Mouse (Mus musculus) skeletal muscle tissue, adult 2 months (tissue): ENCODE measurements around the gene Sgk2.

Experiments used
- DNase-seq: peaks from one replicate; pipeline ENCODE4 v3.0.0-alpha.2; 2012; ENCODE audit warnings: low read depth, low spot score

Gene Sgk2

DNA sequence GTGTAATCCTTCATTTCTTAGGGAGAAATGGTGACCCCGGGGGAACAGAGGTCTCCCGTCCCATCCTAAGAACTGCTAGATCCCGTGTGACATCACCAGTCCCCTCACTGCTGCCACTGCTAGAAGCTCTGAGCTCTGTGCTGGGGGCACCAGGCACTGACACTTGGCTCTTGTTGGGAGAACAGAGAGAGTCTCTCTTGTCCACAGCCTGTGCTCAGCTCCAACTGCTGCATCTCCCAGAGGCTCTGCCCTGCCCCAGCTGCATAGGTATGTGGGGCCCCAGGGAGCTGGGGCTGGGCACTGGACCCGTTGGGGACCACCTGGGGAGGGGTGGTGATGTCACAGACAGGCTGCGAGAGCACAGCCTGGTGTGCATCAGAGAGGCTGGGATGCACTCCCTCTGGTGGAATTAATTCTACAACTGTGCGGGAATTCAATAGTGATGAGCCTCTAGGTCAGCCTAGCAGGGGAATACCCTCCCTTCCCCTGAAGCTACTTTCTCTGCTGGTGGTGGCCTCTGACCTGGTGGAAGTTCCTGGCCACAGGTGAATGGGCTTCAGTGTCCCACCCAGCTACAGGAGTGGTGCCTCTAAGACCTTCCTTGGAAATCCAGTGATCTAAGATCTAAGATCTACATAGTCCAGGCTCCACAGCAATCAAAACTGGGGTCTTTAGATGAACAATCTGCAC is 4.4 kb downstream of the Sgk2 start:
- no peak for DNase-seq

DNA sequence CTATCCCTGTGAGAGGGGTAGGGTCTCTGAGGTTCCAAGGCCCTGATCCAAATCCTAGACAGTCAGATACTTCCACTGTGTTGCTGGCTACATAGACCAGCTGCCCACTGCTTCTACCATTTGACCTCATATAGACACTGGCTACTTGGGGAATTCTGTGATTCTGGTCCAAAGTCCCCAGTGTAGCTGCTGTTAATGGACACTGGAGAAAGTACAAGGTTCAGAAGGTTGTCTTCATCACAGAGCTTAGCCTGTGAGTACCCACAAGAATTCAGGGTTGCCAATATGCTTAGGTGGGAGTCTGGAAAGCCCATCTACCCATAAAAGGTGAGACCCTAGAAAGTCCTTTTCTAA is 4.9 kb downstream of the Sgk2 start:
- DNase-seq, result no peak

DNA sequence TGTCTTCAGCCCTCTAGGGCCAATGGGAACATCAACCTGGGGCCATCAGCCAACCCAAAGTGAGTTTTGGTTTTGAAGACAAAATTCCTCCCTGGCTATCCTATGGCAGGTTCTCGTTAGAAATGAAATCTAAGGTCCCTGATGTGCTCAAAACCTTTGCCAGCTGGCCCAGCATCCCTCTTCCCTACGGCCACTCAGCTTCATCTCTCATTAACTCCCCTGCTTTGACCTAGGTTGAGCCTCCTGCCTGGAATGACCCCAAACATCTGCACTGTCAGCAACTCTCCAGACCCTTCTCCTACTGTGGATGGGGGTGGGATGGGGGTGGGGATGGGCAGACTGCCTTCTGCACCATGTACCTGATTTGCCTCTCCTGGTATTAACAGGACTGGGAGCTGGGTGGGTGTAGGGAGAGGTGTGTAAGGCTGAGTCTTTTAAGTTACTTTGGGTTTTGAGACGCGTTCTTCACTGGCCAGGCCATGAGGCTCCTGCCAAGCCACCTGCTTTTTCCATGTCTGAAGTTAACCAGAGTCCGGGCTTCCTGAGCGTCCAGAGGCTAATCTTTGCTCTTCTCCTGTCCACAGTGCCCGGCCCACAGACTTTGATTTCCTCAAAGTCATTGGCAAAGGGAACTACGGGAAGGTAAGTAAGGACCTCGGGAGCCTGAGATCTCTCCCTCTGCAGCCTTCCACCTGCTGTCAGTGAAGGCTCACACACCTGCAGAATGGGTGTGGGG is 6.9 kb downstream of the Sgk2 start:
- DNase-seq, result no peak

DNA sequence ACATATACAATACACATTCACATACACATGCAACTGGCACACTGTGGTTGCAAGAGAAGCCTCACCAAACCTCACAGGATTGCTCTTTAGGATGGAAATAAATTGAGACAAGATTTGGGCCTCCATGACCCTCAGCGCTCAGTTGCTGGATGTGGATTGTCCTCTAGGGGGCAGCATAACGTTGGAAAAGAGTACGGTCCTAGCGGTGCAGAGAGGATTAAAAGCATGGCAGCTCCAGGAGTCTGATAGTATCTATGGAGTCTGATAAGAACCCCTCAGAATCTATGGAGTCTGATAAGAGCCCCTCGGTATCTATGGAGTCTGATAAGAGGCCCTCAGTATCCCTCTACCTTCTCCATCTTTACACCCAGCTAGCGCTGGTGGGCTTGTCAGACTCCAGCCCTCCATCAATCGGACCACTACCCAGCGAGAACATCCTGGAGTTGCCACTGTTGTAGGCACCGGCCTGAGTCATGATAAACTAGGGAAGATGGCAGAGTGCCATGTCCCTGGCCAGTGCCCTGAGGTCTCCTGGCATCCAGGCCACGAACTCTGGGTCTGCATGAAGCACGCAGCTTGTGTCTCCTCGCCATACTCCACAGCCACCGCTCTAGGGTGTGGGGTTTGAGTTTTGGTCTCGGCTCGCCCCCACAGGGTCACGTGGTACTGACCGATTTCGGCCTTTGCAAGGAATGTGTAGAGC is 11.5 kb downstream of the Sgk2 start:
- peak; percentile 27 for DNase-seq

DNA sequence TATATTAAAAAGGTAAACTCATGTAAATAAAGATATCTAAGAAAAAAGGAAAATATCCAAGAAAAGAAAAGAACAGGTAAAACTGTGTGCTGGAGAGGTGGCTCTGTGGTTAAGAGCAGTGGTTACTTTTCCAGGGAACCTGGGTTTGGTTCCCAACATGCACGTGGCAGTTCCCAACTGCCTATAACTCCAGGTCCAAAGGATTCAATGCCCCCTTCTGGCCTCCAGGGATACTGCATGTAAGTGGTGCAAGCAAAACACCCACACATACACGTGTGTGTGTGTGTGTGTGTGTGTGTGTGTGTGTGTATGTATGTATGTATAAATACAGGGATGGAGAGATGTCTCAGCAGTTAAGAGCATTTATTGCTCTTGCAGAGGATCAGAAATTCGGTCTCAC is 12.6 kb downstream of the Sgk2 start:
- DNase-seq, result no peak

DNA sequence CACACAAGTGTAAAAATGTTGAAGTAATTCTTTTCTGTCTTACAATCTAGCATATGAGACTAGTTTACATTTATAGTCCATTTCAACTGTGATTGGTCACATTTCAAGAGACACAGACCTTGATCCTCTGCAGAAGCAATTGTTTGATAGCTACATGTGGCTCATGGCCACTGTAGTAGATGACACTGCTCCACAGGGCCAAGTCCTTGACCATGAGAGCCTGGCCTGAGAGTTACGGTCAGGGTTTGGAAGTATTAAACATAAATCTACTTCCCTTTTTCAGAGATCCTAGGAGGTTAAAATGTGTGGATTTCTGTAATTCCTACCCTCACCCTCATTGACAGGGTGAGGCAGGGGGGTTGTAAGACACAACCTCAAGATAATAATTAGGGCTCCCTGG is 13.9 kb downstream of the Sgk2 start:
- DNase-seq, result no peak

DNA sequence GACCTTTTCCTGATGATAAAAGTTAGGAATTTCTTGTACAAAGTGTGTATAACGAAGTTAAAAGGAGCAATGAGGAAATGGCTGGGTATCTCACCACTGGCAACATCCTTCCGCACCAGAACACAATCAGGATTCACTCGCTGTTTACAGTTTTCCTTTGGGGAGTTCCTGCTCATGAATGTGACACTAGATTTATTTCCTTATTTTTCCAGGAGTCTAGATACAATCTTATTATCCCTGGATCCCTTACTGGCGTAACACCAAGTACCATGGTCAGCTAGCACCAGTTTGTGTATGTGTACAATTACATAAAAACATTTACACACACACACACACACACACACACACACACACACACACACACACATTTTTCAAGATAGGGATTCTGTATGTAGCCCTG is 20.2 kb downstream of the Sgk2 start:
- DNase-seq, result no peak

DNA sequence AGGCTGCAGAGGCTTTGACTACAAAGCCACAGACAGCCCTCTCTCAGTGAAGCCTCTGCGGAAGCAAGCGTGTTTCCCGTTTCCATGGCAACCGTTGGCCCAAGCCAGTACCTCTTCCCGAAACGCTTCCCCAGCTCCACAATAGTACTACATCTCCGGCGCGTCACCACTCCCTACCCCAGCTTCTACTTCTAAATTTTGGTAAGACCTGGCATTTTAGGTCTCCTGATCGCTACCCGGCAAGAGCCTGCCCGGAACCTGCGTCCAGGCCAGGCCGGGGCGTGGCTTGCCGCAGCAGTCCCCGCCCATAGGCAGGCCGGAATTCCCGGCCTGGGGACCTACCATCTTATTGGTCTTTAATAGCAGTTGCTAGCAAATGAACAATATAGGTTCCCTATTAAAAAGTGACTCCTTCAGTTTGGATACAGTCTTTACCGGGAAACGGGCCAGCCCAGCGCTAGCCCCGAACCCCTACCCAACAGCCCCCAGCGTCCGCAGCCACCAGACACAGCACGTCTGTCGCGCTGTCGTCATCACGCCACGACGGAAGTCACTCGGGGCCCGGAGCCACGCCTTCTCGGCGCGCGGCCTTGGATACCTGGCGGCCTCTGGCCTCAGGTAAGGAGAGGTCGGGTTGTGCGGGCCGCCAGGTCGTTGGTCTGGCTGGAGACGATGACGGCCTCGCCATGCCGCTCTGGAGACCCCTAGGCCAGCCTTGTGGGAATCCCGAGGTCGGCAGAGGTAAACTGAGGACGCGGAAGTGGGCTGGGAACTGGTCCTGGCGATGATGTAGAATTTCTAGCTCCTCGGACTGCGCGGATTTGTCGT is 30.0 kb downstream of the Sgk2 start, which contains the start of gene Ift52:
Gene Ift52, plus strand, starts transcription at position 439 of the 828 bp plus-strand sequence.
- DNase-seq, result peak; percentile 73

DNA sequence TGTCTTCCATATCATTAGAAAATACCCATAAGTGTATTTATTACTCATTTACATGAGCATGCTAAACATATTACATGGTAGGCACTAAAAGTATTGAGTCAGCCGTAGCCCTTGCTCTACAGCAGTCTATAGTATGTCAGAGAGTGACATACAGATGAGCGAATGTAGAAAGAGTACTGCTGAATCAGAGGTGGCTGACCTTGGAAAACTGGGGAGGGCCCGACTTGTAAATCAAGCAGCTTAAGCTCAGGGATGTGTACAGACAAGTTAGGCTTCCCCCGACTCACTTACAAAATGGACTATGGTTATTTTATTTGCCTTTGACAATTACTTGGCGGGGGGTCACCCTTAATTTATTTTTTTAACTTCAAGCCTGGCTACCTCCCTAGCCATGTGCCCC is 44.2 kb downstream of the Sgk2 start:
- DNase-seq, result no peak

DNA sequence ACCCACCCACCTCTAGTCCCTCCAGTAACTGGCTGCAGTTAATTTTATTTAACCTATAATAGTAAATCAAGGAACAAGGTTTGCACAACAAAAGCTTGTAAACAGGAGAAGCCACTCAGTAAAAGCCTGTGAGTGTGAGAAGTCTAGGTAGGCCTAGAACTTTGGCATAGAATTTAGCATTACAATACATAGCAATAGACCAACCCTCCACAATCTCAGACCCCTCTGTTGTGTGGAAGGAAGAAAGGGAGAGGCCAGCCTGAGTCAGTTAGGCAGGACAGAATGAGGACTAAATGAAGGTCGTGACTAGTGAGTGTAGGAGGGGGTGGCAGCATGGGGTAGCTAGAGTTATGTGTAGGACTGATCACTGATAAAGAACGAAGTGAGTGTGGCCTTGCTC is 44.6 kb downstream of the Sgk2 start:
- no peak for DNase-seq

DNA sequence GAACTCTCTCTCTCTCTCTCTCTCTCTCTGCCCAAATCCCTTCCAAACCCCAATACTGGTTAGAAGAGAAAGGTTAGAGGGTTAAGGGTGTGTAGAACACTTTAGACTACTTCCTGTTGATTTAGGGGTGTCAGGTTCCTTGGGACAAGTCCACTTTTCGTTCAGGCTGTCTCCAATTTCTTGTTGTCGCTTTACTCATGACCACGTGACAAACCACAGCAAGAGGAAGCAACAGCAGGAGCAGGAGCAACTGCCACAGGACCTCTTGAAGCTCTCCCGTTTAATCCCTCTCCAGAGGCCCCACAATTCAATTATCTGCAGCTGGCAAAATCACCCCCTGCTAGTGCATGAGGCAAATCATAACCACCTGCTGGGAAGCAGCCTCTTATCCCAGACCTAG is 45.5 kb downstream of the Sgk2 start:
- no peak for DNase-seq

DNA sequence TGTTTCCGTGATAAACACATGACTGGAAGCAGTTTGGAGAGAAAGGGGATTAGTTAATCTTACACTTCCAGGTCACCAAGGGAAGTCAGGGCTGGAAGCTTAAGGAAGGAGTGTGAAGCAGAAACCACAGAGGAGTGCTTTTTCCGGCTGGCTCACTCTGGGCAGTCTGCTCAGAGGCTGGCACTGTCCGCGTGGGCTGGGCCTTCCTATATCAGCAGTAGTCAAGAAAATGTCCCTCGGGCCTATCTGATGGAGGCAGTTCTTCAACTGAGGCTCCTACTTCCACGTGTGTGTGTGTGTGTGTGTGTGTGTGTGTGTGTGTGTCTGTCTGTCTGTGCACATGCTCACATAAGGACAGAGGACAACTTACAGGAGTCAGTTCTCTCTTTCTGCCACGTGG is 52.8 kb downstream of the Sgk2 start:
- DNase-seq, result no peak

DNA sequence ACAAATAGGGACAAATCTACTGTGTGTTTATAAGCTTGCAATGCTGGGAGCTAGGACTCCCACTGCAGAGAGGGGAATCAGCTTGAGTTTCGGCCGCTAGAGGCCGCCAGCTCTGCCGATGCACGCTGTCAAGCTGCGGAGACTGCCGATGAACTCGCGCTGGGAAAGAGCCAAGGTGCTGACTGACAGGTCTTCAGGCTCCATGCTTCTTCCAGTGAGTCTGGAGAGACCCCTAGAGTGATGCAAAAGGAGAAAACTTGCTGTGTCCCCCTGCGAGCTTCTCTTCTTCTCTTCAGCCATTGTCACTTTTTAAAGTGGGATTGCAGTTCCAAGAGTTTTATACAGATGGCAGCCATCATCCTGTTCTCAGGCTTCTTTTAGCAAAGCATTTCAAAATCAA is 61.0 kb downstream of the Sgk2 start:
- peak; percentile 22 for DNase-seq

DNA sequence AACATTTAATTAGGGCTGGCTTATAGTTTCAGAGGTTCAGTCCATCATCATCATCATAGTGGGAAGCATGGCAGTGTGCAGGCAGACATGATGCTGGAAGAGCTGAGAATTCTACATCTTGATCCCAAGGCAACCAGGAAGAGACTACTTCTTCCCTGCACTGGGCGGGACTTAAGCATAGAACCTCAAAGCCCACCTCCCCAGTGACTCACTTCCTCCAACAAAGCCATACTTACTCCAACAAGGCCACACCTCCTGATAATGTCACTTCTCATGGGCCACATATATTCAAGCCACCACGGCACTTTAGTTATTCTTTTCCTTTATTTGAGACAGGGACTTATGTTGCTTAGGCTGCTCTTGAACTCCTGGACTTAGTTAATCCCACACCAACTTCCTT is 62.0 kb downstream of the Sgk2 start:
- no peak for DNase-seq

DNA sequence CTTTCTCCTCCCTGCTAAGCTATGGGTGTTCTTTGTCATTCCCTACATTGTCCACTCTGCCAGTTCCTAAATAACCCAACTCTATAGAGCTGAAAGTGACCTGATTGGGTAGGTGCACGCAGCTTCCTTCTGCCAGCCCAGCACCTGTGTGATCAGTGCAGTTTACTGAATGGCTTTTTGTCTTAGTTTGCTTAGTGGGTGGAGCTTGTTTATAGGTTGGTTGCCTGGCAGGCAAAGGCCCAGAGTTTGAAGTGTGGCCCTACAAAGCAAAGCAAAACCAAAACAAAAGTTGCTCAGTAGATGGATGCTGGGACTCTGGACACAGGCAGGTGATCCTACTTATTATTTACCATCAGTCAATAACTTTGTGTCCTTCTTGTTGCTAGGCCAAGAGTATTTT is 64.6 kb downstream of the Sgk2 start:
- no peak for DNase-seq

DNA sequence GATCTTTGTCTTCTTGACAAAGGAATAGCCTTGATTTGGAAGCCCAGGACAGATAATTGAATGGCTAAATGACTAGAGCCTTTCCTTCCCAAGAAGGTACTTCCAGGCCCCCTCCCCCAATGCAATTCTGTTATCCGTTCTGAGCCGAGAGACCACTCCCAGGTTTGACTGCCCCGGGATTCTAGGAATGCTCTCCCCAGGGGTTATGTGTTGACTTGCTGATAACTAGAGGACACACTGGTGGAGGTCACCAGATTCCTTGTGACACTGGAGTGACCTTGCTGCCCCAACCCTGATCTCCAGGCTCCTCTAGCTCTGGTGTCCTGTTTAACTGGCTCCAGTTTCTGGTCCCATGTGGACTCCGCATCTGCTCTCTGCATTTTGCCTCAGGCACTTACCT is 65.0 kb downstream of the Sgk2 start:
- DNase-seq, result no peak

DNA sequence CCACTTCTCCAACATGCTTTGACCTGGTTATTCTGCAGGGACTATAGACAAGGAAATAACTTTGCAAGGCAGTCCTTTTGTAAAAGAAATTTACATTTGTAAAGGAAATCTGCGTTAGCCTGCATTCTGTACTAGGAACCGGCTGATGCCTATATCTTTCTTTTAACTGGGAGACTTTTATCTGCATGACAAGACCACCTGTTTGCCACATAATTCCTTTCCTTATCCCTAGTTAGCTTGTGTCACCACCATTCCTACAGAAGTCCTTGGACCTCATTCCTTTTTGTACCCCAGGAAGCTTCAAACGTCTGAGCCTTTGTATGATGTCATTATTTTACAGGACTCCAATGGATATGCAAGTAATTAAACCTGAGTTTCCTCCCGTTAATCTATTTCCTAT is 65.7 kb downstream of the Sgk2 start:
- DNase-seq, result no peak

DNA sequence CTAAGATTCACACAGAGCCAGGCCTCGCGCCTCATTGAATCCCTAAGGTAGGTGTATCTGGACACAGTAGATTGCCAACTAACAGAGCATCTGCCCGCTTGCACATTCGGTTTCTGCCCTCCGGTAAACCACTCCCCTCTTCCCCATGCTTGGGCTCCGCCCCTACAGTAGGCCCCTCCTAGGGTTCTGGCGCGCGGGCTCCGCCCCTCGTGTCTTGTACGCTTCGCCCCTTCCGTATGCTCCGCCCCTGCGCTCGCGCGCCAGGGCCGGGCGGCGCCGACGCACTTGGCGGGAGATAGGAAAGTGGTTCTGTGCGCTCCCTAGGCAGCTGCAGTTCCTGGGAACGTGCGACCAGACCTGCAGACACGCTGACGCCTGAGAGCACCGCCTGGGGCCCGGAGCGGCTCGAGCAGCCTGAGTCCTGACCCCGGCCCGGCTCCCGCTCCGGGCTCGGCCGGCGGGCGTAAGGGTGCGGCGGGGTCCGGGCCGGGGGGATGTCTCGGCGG is 67.3 kb downstream of the Sgk2 start, which contains the start of gene Mybl2:
Gene Mybl2, plus strand, starts transcription at position 353 of the 506 bp plus-strand sequence.
- peak; percentile 82 for DNase-seq

DNA sequence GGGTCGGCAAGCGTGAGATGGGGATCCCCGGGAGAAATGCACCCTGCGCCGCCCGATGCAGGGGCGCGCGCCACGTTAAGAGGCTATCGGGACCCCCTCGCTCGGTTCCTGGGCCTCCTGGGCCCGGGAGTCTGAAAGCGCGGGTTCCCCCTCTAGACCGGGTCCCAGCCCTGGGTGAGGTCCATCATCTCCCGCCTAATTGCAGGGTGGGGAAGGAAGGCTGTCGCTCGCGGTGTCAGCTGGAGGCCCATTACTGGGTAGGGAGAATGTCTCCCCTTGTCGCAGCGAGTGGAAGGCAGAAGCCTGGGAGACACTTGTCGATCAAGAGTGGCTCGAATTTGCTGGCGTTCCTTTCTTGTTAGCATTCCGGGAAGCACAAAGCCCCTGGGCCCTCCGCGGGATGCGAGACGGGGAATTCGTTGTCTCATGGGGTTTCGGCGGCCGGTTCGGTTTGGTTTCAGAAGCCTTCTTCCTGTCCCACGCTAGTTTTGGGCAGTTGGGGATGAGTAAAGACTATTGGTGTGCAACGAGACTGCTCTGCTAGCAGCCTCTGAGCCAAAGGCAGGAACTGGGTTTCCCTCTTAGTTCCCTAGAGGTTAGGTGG is 67.9 kb downstream of the Sgk2 start:
- no peak for DNase-seq

DNA sequence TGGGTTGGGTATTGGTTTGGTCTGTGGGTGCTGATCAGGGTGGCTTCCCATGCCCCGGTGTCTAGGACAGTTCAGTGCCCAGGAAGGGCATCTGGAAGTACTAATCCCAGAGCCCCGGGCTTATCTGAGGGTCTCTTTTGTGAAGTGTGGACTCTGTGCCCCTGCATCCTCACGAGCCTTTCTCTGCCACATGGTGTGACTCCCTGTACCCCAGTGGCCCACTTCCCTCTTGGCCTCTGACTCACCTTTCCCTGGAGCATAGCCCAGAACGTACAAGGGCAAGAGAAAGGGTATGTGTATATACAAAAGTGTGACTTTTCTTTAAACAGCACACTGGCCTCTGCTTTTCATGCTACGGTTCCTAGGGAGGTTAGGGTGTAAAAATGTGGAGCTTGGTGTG is 68.6 kb downstream of the Sgk2 start:
- no peak for DNase-seq

DNA sequence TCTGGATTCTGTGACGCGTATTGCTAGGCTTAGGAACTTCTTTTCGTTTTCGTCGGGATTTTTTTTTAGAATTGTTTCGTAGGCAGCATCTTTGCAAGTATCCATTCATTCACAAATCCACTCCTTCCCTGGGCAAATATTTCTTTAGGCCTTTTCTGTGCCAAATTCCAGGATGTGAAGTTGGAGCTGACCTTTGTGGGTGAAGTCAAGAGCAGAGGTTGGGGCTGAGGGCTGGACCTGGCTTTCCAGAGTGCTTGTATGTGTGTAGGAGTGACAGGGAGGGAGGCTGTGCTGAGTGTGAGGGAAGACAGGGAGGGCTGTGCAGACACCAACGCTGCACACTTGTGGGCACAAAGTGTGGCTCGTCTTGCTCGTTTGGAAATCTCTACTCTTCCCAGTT is 69.5 kb downstream of the Sgk2 start:
- DNase-seq, result no peak
